Mouse (Mus musculus): ENCODE measurements around the gene Elp5. TPM values are rescaled to one million over a fixed set of nuclear protein-coding genes. Genes with fewer than 3 reads are reported as not detected.

Elp5 gene
- polyA plus RNA-seq, 1 experiment from 2014 or later = 57.7 TPM

- H3K4me3 ChIP-seq (ENCODE audit: low read depth, low read length) = no peak overlapping the region
- 76% methylated on average over 13 of the region's 13 CpGs for WGBS
- H3K27ac ChIP-seq (ENCODE audit: low read depth, low read length) = no peak overlapping the region
- no peaks in the 10 kb centered on the region for H3K36me3 ChIP-seq (ENCODE audit: control insufficient read depth, insufficient read depth)
- H3K9ac ChIP-seq (ENCODE audit: low read depth, low read length) = no peak overlapping the region
- H3K4me1 ChIP-seq (replicated peaks; ENCODE audit: control insufficient read depth, insufficient read depth, low read length) = peaks cover 10% of the 10 kb centered on the region
- no peaks in the 10 kb centered on the region for H3K27me3 ChIP-seq (replicated peaks; ENCODE audit: control insufficient read depth, insufficient read depth, low read length)
- no peaks in the 10 kb centered on the region for H3K9me3 ChIP-seq (ENCODE audit: control insufficient read depth)
- ATAC-seq = no peak
- no peak overlapping the region for H3K4me2 ChIP-seq (replicated peaks; ENCODE audit: low read depth)
- TF ChIP-seq CTCF (IDR thresholded peaks at IDR 0.05; ENCODE audit: low read depth) = no peak
Observed at GRCm38 (mm10) chr11:69945216-69945615, 37.1 kb downstream of the Elp5 start.

DNA sequence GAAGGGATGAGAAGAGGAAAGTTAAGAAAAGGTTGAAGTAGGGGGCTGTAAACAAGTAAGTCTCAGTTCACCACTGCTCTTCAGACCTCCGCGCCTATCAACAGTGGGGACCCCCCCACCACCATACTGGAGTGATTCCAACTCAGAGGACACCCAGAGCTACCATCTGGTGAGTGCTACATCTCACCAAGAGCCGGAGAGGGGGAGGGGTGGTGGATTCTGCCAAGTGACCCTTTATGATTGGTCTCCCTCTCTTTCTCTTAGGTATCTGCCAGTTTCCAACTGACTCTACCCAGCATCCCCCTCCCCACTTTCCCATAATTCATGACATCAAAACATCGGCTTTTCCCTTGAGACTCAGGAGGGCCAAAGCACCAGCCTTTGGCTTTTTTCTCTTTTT is 41.4 kb downstream of the Elp5 start:
- 83% methylated on average over 4 of the region's 4 CpGs for WGBS
- Histone ChIP-seq H3K4me2 (replicated peaks; ENCODE audit: low read depth) (no peak overlapping the region), H3K4me1 (replicated peaks; ENCODE audit: control insufficient read depth, insufficient read depth, low read length) (peaks cover 7% of the 10 kb centered on the region; the same call in 1 of the 2 replicates), H3K27ac (ENCODE audit: low read depth, low read length) (no peak overlapping the region), H3K9me3 (ENCODE audit: control insufficient read depth) (no peaks in the 10 kb centered on the region), H3K4me3 (ENCODE audit: low read depth, low read length) (no peak overlapping the region), H3K9ac (ENCODE audit: low read depth, low read length) (no peak overlapping the region), H3K36me3 (ENCODE audit: control insufficient read depth, insufficient read depth) (no peaks in the 10 kb centered on the region), H3K27me3 (replicated peaks; ENCODE audit: control insufficient read depth, insufficient read depth, low read length) (no peaks in the 10 kb centered on the region; the same call in 1 of the 2 replicates)
- ATAC-seq = no peak
- TF ChIP-seq CTCF (IDR thresholded peaks at IDR 0.05; ENCODE audit: low read depth) = no peak

GRCm38 (mm10) chr11:69939731-69940130 is 42.6 kb downstream of the Elp5 start:
- TF ChIP-seq CTCF (IDR thresholded peaks at IDR 0.05; ENCODE audit: low read depth) = no peak

GRCm38 (mm10) chr11:69939181-69939580 is 43.1 kb downstream of the Elp5 start:
- peaks cover 5% of the 10 kb centered on the region for H3K27me3 ChIP-seq (replicated peaks; ENCODE audit: control insufficient read depth, insufficient read depth, low read length)
- no peak overlapping the region for H3K9ac ChIP-seq (ENCODE audit: low read depth, low read length)
- ATAC-seq = no peak
- no peaks in the 10 kb centered on the region for H3K9me3 ChIP-seq (ENCODE audit: control insufficient read depth)
- no peak for TF ChIP-seq CTCF (IDR thresholded peaks at IDR 0.05; ENCODE audit: low read depth)
- H3K4me3 ChIP-seq (ENCODE audit: low read depth, low read length) = no peak overlapping the region
- H3K27ac ChIP-seq (ENCODE audit: low read depth, low read length) = no peak overlapping the region
- H3K4me2 ChIP-seq (replicated peaks; ENCODE audit: low read depth) = no peak overlapping the region
- peaks cover 13% of the 10 kb centered on the region for H3K4me1 ChIP-seq (replicated peaks; ENCODE audit: control insufficient read depth, insufficient read depth, low read length)
- no peaks in the 10 kb centered on the region for H3K36me3 ChIP-seq (ENCODE audit: control insufficient read depth, insufficient read depth)
- 64% methylated on average over 5 of the region's 5 CpGs for WGBS

More at GRCm38 (mm10) chr11:69939731-69940130, 42.6 kb downstream of the Elp5 start:
- no peak overlapping the region for H3K4me3 ChIP-seq (ENCODE audit: low read depth, low read length)
- peaks cover 13% of the 10 kb centered on the region for H3K4me1 ChIP-seq (replicated peaks; ENCODE audit: control insufficient read depth, insufficient read depth, low read length)
- H3K4me2 ChIP-seq (replicated peaks; ENCODE audit: low read depth) = no peak overlapping the region
- H3K9me3 ChIP-seq (ENCODE audit: control insufficient read depth) = no peaks in the 10 kb centered on the region
- peaks cover 5% of the 10 kb centered on the region for H3K27me3 ChIP-seq (replicated peaks; ENCODE audit: control insufficient read depth, insufficient read depth, low read length)
- WGBS = 94% methylated on average over 17 of the region's 17 CpGs
- no peak overlapping the region for H3K9ac ChIP-seq (ENCODE audit: low read depth, low read length)
- ATAC-seq = no peak
- no peaks in the 10 kb centered on the region for H3K36me3 ChIP-seq (ENCODE audit: control insufficient read depth, insufficient read depth)
- H3K27ac ChIP-seq (ENCODE audit: low read depth, low read length) = no peak overlapping the region

DNA sequence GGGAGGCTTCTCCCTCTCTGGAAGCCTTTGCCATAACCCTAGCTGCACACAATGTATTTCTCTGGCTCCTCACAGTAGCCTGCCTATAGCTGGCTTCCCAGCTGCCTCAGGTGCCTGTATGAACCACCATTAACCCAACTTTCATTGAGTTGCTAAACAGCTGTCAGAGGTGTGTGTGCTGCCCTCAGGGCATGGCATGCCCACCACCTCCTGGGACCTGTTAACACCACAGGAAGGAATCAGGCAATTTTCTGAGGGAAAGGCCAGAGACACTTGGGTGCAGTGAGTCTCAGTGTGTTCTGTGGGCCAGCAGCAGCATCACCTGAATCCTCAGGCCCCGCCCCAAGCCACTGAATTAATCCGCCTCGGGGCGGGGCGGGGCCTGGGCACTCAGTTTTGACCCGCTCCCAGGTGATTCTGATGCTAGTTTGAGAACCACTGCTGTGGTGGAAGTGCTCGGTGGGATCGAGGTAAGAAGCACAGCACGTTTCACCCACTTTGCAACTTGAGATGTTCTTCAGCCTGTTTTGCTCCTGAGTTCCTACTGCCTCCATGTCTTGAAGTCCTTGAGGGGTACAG is 43.8 kb downstream of the Elp5 start:
- Histone ChIP-seq H3K4me1 (replicated peaks; ENCODE audit: control insufficient read depth, insufficient read depth, low read length) (peaks cover 13% of the 10 kb centered on the region), H3K4me2 (replicated peaks; ENCODE audit: low read depth) (no peak overlapping the region), H3K27ac (ENCODE audit: low read depth, low read length) (no peak overlapping the region), H3K4me3 (ENCODE audit: low read depth, low read length) (no peak overlapping the region), H3K9ac (ENCODE audit: low read depth, low read length) (no peak overlapping the region), H3K27me3 (replicated peaks; ENCODE audit: control insufficient read depth, insufficient read depth, low read length) (peaks cover 5% of the 10 kb centered on the region), H3K36me3 (ENCODE audit: control insufficient read depth, insufficient read depth) (no peaks in the 10 kb centered on the region), H3K9me3 (ENCODE audit: control insufficient read depth) (no peaks in the 10 kb centered on the region)
- ATAC-seq = no peak
- 43% methylated on average over 9 of the region's 9 CpGs for WGBS
- no peak for TF ChIP-seq CTCF (IDR thresholded peaks at IDR 0.05; ENCODE audit: low read depth)

- H3K9ac ChIP-seq (ENCODE audit: low read depth, low read length) = no peak overlapping the region
- H3K4me3 ChIP-seq (ENCODE audit: low read depth, low read length) = no peak overlapping the region
- no peak for TF ChIP-seq CTCF (IDR thresholded peaks at IDR 0.05; ENCODE audit: low read depth)
- H3K27ac ChIP-seq (ENCODE audit: low read depth, low read length) = 0 out of 2 replicates have a peak overlapping the region, but pooled peaks have one; percentile 46
- no peaks in the 10 kb centered on the region for H3K9me3 ChIP-seq (ENCODE audit: control insufficient read depth)
- 72% methylated on average over 5 of the region's 5 CpGs for WGBS
- H3K36me3 ChIP-seq (ENCODE audit: control insufficient read depth, insufficient read depth) = no peaks in the 10 kb centered on the region
- no peak overlapping the region for H3K4me2 ChIP-seq (replicated peaks; ENCODE audit: low read depth)
- ATAC-seq = no peak
- H3K27me3 ChIP-seq (replicated peaks; ENCODE audit: control insufficient read depth, insufficient read depth, low read length) = peaks cover 5% of the 10 kb centered on the region
- peaks cover 13% of the 10 kb centered on the region for H3K4me1 ChIP-seq (replicated peaks; ENCODE audit: control insufficient read depth, insufficient read depth, low read length)
Observed at GRCm38 (mm10) chr11:69937834-69938233, 44.5 kb downstream of the Elp5 start.

All from intestine, postnatal 0 days (tissue).